Mouse (Mus musculus) left cerebral cortex, postnatal 4 days (tissue): ENCODE measurements around the gene Mad1l1. TPM values are rescaled to one million over a fixed set of nuclear protein-coding genes. Genes with fewer than 3 reads are reported as not detected.

Source experiments
- DNase-seq: peaks from one replicate; pipeline ENCODE4 v3.0.0-alpha.2; 2022
- intact Hi-C: fragments of 180-260 bp; cut with DNase I; formaldehyde crosslinking; loops from one replicate; pipeline ENCODE4 v1.15.1; 2025
- total RNA-seq, 2 experiments: library from RNA; stranded (reverse); gene quantifications; 2 replicates each; pipeline ENCODE4 v1.2.3; 2021

The Mad1l1 gene
- total RNA-seq, 2 experiments from 2014 or later = 24.1 to 24.7 TPM

- intact Hi-C loops = no loop called here
- no peak for DNase-seq
Observed at GRCm38 (mm10) chr5:140151180-140151579, 170.2 kb downstream of the Mad1l1 start.

GRCm38 (mm10) chr5:140150694-140151093, 170.7 kb downstream of the Mad1l1 start:
- DNase-seq = no peak
- intact Hi-C loops = no loop called here

- no peak for DNase-seq
- intact Hi-C loops = no loop called here
Observed at GRCm38 (mm10) chr5:140150136-140150535, 171.2 kb downstream of the Mad1l1 start.

- no peak for DNase-seq
- intact Hi-C loops = no loop called here
Observed at GRCm38 (mm10) chr5:140149298-140149697, 172.1 kb downstream of the Mad1l1 start.

- DNase-seq = no peak
- intact Hi-C loops = no loop called here
Observed at GRCm38 (mm10) chr5:140143541-140143940, 177.8 kb downstream of the Mad1l1 start.

GRCm38 (mm10) chr5:140141336-140141735, 180.0 kb downstream of the Mad1l1 start:
- DNase-seq = no peak
- intact Hi-C loops = no loop called here

GRCm38 (mm10) chr5:140140214-140140613, 181.1 kb downstream of the Mad1l1 start:
- peak; percentile 76 for DNase-seq
- intact Hi-C loops = no loop called here

GRCm38 (mm10) chr5:140135734-140136625, 185.4 kb downstream of the Mad1l1 start:
- peak; percentile 77 for DNase-seq
- intact Hi-C loops = loop anchor here (10.0 kb wide), 2 partner anchors 109 to 231 kb away; partner anchors contain the start of gene Elfn1

GRCm38 (mm10) chr5:140134021-140134420, 187.3 kb downstream of the Mad1l1 start:
- intact Hi-C loops = loop anchor here (10.0 kb wide), 2 partner anchors 111 to 229 kb away; partner anchors contain the start of gene Elfn1
- no peak for DNase-seq

- intact Hi-C loops = no loop called here
- no peak for DNase-seq
Observed at GRCm38 (mm10) chr5:140128414-140128981, 192.9 kb downstream of the Mad1l1 start.

GRCm38 (mm10) chr5:140127981-140128380, 193.4 kb downstream of the Mad1l1 start:
- intact Hi-C loops = no loop called here
- no peak for DNase-seq

GRCm38 (mm10) chr5:140124626-140125025, 196.7 kb downstream of the Mad1l1 start:
- intact Hi-C loops = no loop called here
- DNase-seq = no peak

- intact Hi-C loops = no loop called here
- no peak for DNase-seq
Observed at GRCm38 (mm10) chr5:140123640-140124366, 197.5 kb downstream of the Mad1l1 start.

- intact Hi-C loops = no loop called here
- no peak for DNase-seq
Observed at GRCm38 (mm10) chr5:140123194-140123593, 198.2 kb downstream of the Mad1l1 start.

- intact Hi-C loops = no loop called here
- DNase-seq = peak; percentile 83
Observed at GRCm38 (mm10) chr5:140121966-140122365, 199.4 kb downstream of the Mad1l1 start.

- DNase-seq = peak; percentile 51
- intact Hi-C loops = no loop called here
Observed at GRCm38 (mm10) chr5:140118921-140119320, 202.4 kb downstream of the Mad1l1 start.

- intact Hi-C loops = no loop called here
- DNase-seq = no peak
Observed at GRCm38 (mm10) chr5:140117968-140118367, 203.4 kb downstream of the Mad1l1 start.

- peak; percentile 41 for DNase-seq
- intact Hi-C loops = no loop called here
Observed at GRCm38 (mm10) chr5:140115434-140116271, 205.7 kb downstream of the Mad1l1 start.

GRCm38 (mm10) chr5:140114512-140115060, 206.8 kb downstream of the Mad1l1 start:
- no peak for DNase-seq
- intact Hi-C loops = no loop called here

GRCm38 (mm10) chr5:140113281-140113680, 208.1 kb downstream of the Mad1l1 start:
- intact Hi-C loops = no loop called here
- no peak for DNase-seq
